Mouse (Mus musculus): ENCODE data around the gene Adamtsl5.

Adamtsl5 gene

GRCm38 (mm10) chr10:80321014-80321669 is 27.1 kb downstream of the Adamtsl5 start:
- no peak for DNase-seq (ENCODE audit: low read depth, low spot score)

DNA sequence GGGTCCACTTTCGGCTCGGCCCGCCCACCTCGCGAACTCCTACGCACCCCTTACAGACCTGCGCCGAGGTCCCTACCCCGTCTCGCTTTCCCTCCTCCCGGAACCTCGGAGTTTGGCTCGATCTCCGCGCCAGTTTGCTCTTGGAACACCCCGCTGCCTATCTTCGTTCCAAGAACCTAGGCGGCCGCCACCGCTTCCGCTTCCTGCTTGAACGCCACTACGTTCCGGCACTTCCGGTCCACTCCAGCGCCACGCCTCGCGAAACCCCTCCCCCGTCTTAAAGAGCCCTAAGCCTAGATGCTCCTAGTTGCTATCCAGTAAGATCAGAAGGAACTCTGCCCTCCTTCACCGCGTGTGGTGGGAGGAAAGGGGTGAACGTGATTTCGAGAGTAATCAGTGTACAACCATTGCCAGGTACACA is 27.9 kb downstream of the Adamtsl5 start, which contains the start of gene 2310011J03Rik:
TSS of gene 2310011J03Rik (minus strand) at position 198 of the 421 bp plus-strand sequence.
- peak; percentile 88 for DNase-seq (ENCODE audit: low read depth, low spot score)

DNA sequence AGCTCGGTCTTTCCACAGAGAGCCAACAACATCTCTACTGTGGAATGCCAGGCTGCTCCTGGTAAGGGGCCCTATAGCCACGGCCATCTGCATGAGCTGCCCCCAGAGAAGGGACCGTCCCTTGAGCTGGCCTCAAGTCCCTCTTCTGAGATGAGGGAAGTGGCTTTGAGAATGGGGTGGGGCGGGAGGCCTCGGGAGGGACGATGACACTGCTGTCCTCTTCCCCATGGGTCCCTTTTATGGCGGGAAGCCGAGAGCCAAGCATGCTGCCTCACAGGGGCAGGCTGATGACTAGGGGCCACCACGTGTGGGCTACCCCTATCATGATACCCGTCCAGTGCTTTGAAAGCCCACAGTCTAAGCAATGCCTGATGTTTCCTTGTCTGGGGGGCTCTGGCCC is 31.2 kb downstream of the Adamtsl5 start:
- DNase-seq (ENCODE audit: low read depth, low spot score): no peak

- DNase-seq (ENCODE audit: low read depth, low spot score): no peak
Measured at GRCm38 (mm10) chr10:80316359-80316781, 31.8 kb downstream of the Adamtsl5 start.

- DNase-seq (ENCODE audit: low read depth, low spot score): no peak
Measured at GRCm38 (mm10) chr10:80315315-80315714, 32.9 kb downstream of the Adamtsl5 start.

DNA sequence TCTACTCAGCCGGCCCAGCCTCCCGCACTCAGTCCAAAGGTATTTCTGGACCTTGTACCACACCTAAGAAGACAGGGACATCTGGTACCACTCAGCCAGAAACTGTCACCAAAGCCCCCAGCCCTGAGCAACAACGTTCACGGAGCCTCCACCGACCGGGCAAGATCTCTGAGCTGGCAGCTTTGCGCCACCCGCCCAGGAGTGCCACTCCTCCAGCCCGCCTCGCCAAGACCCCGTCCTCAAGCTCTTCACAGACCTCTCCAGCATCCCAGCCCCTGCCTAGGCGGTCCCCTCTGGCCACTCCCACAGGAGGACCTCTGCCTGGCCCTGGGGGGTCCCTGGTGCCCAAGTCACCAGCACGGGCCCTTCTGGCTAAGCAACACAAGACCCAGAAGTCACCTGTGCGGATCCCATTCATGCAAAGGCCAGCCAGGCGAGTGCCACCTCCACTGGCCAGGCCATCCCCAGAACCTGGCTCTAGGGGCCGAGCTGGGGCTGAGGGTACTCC is 33.7 kb downstream of the Adamtsl5 start:
- no peak for DNase-seq (ENCODE audit: low read depth, low spot score)

DNA sequence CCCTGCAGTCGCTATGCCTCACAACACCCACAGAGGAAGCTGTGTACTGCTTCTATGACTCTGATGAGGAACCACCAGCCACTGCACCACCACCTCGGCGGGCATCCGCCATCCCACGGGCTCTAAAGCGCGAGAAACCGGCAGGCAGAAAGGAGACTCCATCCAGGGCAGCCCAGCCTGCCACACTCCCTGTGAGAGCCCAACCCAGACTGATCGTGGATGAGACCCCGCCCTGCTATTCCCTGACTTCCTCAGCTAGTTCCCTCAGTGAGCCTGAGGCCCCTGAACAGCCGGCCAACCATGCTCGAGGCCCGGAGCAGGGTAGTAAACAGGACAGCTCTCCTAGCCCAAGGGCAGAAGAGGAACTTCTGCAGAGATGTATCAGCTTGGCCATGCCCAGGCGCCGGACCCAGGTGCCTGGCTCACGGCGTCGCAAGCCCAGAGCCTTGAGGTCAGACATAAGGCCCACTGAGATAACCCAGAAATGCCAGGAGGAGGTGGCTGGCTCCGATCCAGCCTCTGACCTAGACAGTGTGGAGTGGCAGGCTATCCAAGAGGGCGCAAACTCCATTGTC is 34.5 kb downstream of the Adamtsl5 start:
- DNase-seq (ENCODE audit: low read depth, low spot score): no peak

- no peak for DNase-seq (ENCODE audit: low read depth, low spot score)
Measured at GRCm38 (mm10) chr10:80312586-80313504, 35.4 kb downstream of the Adamtsl5 start.

- DNase-seq (ENCODE audit: low read depth, low spot score): no peak
Measured at GRCm38 (mm10) chr10:80311560-80311959, 36.7 kb downstream of the Adamtsl5 start.

DNA sequence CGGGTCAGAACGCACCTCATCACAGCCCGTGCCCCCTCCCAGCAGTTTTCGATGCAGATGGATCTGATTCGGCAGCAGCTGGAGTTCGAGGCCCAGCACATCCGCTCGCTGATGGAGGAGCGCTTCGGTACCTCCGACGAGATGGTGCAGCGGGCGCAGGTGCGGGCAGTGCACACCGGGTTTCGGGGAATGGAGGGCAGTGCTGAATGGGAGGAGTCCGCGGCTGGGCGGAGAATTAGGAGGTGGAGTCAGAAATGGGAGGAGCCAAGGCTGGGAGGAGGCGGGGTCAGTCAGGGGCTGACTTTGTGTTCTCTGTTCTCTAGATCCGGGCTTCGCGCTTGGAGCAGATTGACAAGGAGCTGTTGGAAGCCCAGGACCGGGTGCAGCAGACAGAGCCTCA is 43.4 kb downstream of the Adamtsl5 start:
- DNase-seq (ENCODE audit: low read depth, low spot score): no peak

- no peak for DNase-seq (ENCODE audit: low read depth, low spot score)
Measured at GRCm38 (mm10) chr10:80304458-80304857, 43.8 kb downstream of the Adamtsl5 start.

- no peak for DNase-seq (ENCODE audit: low read depth, low spot score)
Measured at GRCm38 (mm10) chr10:80302471-80302881, 45.7 kb downstream of the Adamtsl5 start.

DNA sequence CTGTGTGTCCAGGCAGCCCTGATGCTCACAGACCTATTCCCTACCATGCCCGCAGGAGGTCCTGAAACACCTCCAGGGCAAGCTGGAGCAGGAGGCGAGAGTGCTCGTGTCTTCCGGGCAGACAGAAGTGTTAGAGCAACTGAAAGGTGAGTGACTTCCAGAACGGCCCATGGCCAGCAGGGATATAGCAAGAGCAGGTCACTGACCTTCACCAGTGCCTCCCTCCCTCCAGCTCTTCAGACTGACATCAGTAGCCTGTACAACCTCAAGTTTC is 46.2 kb downstream of the Adamtsl5 start:
- no peak for DNase-seq (ENCODE audit: low read depth, low spot score)

DNA sequence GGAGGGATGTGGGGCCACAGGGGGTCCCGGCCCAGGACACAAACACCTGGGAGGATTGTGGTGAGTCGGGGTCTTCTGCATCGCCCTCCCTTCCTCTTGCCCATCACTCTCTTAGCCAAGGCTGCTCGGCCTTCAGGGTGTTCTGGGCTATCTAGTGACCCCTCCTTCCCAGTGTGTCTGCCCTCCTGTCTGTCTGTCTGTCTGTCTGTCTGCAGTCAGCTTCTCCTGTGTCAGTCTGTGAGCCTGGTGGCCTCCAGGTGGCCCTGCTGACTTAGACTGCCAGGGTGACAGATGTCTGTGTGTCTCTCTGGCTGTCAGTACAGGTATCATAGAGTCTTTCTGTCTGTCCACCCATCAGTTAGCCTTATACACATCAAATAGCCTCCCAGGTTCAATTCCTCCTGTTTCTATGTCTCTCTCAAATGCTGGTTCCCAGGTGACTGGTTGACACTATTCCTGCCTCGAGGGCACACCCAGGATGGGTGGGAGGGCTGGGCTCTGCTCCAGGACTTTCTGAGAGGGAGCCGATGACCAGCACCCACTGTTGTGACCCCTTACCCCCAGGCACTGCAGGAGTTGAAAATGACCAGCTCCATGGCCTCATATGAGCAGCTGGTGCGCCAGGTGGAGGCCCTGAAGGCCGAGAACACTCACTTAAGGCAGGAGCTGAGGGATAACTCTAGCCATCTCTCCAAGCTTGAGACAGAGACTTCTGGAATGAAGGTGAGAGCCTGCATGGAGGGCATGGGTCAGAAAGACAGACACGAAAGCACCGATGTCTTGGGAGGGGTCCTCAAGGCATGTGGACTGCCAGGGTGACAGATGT is 46.7 kb downstream of the Adamtsl5 start:
- DNase-seq (ENCODE audit: low read depth, low spot score): no peak

DNA sequence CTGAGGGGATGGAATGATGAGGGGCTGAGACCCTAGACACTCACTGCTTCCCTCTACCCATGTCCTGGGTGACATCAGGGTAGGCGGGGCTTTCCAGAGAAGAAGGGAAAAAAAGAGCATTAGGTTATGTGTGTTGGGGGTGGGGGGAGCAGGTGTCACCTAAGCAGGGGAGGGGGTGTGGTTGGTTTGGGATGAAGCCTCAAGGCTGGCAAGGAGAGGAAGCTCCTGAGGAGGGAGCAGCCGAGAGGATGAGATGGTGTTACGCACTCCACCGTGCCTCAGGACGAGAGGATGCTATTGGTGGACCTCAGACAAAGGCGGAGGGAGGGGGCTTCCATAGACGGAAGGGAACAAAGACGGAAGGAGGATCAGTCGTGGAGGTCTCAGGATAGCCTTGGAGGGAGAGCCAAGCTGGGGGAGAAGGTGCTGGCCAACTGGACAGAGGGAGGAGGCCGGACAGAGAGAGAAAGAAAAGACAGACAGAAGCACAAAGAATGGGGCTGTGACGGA is 47.5 kb downstream of the Adamtsl5 start:
- no peak for DNase-seq (ENCODE audit: low read depth, low spot score)

GRCm38 (mm10) chr10:80299824-80300223 is 48.4 kb downstream of the Adamtsl5 start:
- no peak for DNase-seq (ENCODE audit: low read depth, low spot score)

DNA sequence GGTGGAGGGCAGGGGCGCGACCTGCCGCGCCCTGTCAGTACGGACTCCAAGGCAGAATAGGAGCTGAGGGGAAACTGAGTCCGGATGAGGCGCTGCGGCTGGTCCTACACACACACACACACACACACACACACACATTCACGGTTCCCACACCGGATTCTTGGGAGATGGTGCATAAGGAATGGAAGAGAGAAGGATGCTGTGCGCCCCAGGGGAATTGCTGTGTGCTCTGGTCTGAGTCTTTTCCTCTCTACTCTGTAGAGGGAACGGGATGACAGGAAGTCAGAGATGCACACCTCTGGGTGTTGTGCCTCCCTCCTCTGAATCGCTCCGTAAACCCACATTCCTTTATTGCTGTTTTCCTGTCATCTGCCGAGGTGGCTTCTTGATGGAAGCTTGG is 48.9 kb downstream of the Adamtsl5 start:
- no peak for DNase-seq (ENCODE audit: low read depth, low spot score)

DNA sequence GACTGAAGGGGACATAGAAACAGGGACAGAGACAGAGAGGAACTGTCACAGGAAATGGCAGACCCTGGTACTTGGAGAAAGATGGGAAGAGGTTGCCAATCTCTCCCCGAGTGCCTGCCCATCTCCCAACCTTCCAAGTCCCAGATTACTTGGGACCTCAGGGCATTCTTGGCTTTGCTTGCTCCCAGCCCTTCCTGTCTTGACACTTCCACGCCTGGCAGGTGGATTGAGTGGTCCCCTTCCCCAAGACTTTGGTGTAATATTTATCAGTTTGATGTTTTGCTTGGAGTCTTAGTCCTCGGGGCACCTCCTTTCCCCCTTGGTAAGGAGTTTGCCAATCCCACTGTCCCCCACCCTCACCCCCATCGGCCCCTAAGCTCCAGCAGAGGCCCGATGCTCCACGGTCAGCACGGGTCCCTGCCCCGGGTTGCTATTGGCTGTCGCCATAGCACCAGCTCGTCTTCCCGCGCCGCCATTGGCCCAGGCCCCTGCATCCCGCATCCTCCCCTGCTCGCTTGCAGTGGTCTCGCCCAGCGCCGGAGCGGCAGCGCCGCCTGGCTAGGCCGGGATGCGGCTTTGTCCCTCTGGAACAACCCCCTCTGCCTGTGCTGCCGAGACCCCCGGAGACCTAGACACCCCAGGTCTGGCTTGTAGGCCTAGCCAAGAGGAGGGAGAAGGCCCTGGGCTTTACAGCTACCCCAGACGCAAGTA is 49.5 kb downstream of the Adamtsl5 start:
- peak; percentile 86 for DNase-seq (ENCODE audit: low read depth, low spot score)

DNA sequence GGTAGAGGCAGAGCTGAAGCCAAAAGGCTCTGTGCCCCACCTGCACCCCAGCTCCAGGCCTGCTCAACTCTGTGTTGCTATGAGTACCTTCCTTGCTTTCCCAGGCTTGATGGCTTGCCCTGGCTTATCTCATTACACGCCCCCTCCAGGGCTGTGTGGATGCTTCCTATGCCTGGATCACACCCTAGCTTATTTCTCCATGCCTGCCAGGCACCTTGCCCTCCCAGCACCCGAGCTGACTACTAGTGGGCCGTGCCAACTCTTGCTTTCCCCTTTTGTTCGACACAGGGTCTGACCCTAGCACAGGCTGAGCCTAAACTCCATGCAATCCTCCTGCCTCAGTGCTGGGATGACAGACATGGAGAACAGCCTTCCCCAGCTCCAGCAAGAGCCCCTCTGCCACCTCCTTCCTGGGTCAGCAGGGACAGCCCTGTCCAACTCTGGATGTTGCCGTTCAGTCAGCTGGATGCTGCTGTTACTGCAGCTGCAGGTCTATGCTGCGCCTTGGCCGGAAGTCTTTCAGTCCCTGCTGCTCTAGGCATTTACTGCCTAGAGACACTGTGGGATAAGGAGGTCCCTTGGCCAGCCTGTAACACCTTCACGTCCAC is 50.6 kb downstream of the Adamtsl5 start:
- no peak for DNase-seq (ENCODE audit: low read depth, low spot score)

DNA sequence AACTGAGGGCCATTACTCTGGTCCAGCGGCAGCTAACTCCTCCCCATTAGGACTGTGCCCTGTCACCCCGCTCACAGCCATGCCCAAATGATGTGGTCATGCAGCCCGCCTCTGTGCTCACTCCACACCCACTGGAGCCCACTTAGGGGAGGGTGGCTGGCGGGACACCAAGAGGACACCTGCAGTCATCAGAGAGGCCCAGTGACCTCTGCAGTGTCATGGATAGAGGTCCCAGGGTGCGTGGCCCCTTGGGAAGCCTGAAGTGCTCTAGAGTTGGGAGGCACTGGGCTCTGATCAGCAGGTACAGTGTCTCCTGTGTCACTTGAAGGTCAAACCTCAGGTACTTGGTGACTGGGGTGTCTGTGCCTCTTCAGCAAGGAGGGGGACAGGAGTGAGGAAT is 51.4 kb downstream of the Adamtsl5 start:
- DNase-seq (ENCODE audit: low read depth, low spot score): no peak
